Mouse (Mus musculus): ENCODE data around the gene 4932415D10Rik.

4932415D10Rik gene

DNA sequence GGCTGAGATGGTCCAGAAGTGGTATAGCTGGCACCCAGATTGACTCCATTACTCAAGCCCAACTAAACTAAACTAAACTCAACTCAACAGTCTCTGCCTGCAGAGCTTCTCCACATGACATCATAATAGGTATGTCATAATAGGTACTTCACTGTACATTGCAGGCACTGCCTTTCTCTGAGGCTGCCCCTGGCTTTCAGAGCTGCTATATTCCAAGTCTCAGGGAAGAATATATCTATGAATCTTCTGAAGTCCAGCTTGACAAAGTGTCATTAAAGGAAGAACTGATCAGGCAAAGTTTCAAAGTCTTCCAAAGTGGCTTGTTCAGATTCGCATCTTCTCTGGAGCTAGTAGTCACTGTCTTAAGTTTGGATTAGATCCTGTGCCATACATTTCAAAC, at the start of gene 4932415D10Rik:
4932415D10Rik (minus strand) TSS at position 101 of the 400 bp plus-strand sequence.
- no peak for DNase-seq (ENCODE audit: low read depth in 2 of 2, low spot score in 2 of 2)

DNA sequence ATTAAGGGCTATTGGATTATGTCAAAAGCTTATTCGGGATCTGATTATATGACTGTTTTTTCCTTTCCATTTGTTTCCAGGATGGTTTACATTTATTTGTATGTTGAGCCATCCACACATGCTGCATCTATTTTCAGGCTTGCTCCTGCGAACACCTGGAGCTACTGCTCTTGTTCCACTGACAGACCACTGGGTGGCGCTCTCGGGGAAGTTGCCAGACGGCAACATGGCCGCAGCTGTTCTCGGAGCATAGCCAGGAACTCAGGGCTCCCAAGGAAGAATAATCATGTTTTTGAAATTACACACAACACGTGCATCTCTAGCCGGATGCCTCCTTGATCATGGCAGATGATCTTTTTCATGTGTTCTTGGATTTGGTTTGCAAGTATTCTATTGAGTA, 45.5 kb upstream of the 4932415D10Rik start:
- no peak for DNase-seq (ENCODE audit: low read depth in 2 of 2, low spot score in 2 of 2)

DNA sequence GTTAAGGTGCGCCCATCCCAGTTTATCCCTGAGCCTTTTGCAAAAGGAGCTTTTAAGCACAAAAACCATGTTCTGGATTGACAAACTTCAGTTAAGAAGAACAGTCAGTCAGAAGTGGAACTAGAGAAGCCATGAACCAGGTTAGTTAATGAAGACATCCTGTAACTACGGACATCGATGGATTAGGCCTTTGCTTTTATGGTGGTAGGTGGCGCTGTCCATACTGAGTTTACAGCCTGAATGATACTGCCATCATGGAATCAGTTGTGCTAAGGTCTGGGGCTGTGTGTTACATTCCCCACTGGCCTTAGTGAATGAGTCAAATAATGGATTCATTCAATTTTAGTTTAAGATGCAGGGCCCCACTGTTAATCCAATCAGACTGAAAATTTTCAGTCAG, 39.0 kb upstream of the 4932415D10Rik start:
- DNase-seq (ENCODE audit: low read depth in 2 of 2, low spot score in 2 of 2) = no peak

GRCm38 (mm10) chr10:82354083-82355010, 38.0 kb upstream of the 4932415D10Rik start, which contains the start of gene Gm4924:
Gene Gm4924, plus strand, starts transcription at chr10:82354255.
- DNase-seq (ENCODE audit: low read depth in 2 of 2, low spot score in 2 of 2) = peak; percentile 81 to 84

DNA sequence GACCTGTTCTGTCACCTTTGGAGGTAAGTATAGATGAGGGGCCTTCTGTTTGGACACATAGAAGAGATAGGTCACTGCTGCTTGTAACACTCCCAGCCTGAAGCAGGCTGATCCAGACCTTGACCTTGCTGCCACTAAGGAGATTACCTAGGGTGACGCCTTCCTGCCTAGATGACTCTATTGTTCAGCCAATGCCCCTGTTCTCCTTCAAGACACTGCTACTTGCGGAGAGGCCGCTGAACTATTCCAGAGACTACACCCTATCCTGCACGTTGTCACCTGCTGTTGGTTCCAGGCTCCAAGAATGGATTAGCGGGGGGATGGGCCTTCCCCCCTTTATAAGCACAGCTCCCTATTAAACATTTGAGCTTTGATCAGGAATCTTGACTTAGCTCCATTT, 13.4 kb upstream of the 4932415D10Rik start:
- no peak for DNase-seq (ENCODE audit: low read depth in 2 of 2, low spot score in 2 of 2)

DNA sequence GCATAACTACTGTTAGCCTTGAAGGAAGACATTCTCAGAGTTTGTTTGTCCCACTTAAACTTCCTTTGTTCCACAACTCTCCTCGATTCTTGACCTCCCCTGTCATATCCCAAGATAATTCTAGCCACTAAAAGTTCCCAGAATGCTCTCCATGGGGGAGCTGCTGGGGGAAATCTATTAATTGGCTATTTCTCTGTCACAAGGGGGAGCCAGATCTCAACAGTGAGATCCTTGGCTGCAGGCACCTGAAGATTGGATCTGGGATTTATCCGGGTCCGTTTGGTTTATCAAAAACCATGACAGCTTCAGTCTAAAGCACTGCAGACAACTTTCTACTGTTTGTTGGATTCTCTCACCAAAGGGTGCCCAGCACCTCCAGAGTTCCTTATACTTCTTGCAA, 3.8 kb upstream of the 4932415D10Rik start:
- DNase-seq (ENCODE audit: low read depth in 2 of 2, low spot score in 2 of 2) = no peak

DNA sequence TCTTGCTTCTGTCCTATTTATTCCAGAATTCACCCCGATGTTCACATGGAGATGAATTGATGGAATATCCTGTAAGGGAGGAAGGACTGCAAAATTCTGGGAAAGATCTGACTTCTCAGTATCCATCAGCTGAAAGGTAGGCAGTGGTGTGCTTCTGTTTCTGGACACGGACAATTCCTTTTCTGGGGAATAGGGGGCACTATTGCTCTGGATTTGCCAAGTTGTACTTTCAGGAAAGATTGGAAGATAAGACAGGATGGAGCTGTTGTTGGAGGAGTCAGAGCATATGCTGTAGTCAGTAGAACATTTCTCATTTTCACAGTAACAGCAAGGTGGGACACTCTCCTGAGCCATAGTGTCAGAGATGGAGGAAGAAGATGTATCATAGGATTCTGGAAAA, 19.9 kb downstream of the 4932415D10Rik start:
- DNase-seq (ENCODE audit: low read depth in 2 of 2, low spot score in 2 of 2) = no peak

DNA sequence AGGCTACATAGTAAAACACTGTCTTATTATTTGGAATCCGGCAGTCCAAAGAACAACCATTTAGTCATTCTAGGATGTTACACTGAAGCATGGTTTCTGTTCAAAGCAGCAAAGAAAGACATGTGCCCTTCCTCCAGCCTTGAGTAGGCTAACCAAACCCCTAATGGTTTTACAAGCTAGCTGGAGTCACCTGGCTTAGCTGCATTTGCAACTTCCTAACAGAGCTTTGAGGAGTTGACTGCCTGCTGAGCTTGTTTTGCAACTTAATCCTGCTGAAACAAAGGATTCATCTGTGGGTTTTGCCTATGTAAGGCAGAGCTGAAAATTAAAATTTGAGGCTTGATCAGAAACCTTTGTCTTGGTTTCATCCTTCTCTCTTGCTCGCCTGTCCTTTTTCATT, 59.1 kb downstream of the 4932415D10Rik start:
- no peak for DNase-seq (ENCODE audit: low read depth in 2 of 2, low spot score in 2 of 2)

- no peak for DNase-seq (ENCODE audit: low read depth in 2 of 2, low spot score in 2 of 2)
These were observed 71.4 kb downstream of the 4932415D10Rik start for GRCm38 (mm10) chr10:82245021-82245420.

- no peak for DNase-seq (ENCODE audit: low read depth in 2 of 2, low spot score in 2 of 2)
These were observed 75.0 kb downstream of the 4932415D10Rik start for GRCm38 (mm10) chr10:82241401-82241788.

DNA sequence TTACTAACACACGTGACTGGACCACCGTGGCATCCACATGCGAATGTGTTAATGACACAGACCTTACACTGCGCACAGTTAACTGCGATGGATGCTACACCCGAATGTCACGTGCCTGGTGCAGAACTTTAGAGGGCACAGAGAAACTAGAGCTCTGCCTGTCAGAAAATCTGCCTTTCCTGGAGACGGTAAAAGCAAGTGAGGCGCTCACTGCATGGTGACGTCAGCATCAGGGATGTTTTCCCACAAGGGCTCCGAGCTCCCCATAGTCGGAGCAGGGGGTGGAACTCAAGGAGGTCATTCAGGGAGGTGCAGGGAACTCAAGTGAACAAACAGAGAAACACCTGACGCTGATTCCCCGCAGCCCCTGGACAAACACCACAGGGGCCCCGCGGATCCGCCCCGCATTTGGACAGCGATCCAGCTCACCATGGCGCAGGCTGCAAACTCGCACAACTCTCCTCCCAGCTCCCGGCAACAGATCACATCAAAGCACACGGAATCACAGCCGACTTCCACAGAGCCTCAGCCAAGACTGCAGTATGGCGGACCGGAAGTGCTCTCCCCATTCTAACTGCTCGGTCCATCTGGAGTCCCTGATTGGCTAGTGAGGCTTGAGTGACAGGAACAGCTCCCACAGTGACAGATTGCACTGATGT, 75.5 kb downstream of the 4932415D10Rik start, which contains the start of gene Zfp938:
Zfp938 (minus strand) TSS at position 539 of the 659 bp plus-strand sequence.
- peak; percentile 47 to 64 for DNase-seq (ENCODE audit: low read depth in 2 of 2, low spot score in 2 of 2)

All from CD8-positive naive resting alpha-beta T cell, adult 2 months (primary cell).